Mouse (Mus musculus) embryonic facial prominence, embryonic 12.5 days (tissue): ENCODE measurements around the gene Grtp1. TPM values are rescaled to one million over a fixed set of nuclear protein-coding genes. Genes with fewer than 3 reads are reported as not detected.

Experiments
- ATAC-seq: fragments of 200-750 bp; cut with Nextera tagmentation; 2 replicates; pipeline ENCODE4 v1.8.0; 2017; ENCODE audit not compliant: insufficient number of reproducible peaks, insufficient read depth, low FRiP score, low TSS enrichment
- H3K27ac ChIP-seq: fragments of 300-500 bp; sonication (generic); 2 replicates; pipeline ENCODE4 v1.5.1; 2016; ENCODE audit warnings: mild to moderate bottlenecking
- H3K27me3 ChIP-seq: fragments of 300-500 bp; sonication (generic); 2 replicates; pipeline ENCODE4 v1.6.1; 2016; ENCODE audit warnings: mild to moderate bottlenecking, moderate library complexity
- H3K36me3 ChIP-seq: fragments of 300-500 bp; sonication (generic); 2 replicates; pipeline ENCODE4 v1.6.1; 2016; ENCODE audit warnings: mild to moderate bottlenecking
- H3K4me1 ChIP-seq: fragments of 300-500 bp; sonication (generic); 2 replicates; pipeline ENCODE4 v1.6.1; 2016
- H3K4me2 ChIP-seq: fragments of 300-500 bp; sonication (generic); replicated peaks from 2 replicates; pipeline ENCODE4 v1.6.1; 2016; ENCODE audit warnings: mild to moderate bottlenecking, moderate library complexity
- H3K4me3 ChIP-seq: fragments of 300-500 bp; sonication (generic); 2 replicates; pipeline ENCODE4 v1.5.1; 2016; ENCODE audit warnings: mild to moderate bottlenecking
- H3K9ac ChIP-seq: fragments of 300-500 bp; sonication (generic); 2 replicates; pipeline ENCODE4 v1.6.1; 2016; ENCODE audit warnings: mild to moderate bottlenecking, moderate library complexity
- H3K9me3 ChIP-seq: fragments of 300-500 bp; sonication (generic); 2 replicates; pipeline ENCODE4 v1.6.1; 2016; ENCODE audit warnings: mild to moderate bottlenecking, moderate library complexity
- WGBS: fragments of 180-500 bp; shearing (Covaris S2); methylation state at CpG from one replicate; pipeline ENCODE4 v1.1.7; 2016; 5-methylcytosine and 5-hydroxymethylcytosine counted together
- polyA plus RNA-seq: library from polyadenylated mRNA; unstranded; fragments of >200 nt; fragmentation: Nextera tagmentation; extraction: Ambion mirVana; gene quantifications from 2 replicates; pipeline ENCODE4 v1.2.1, GENCODE M21; 2016

The Grtp1 gene
- polyA plus RNA-seq, 1 experiment from 2014 or later = 15.0 TPM

DNA sequence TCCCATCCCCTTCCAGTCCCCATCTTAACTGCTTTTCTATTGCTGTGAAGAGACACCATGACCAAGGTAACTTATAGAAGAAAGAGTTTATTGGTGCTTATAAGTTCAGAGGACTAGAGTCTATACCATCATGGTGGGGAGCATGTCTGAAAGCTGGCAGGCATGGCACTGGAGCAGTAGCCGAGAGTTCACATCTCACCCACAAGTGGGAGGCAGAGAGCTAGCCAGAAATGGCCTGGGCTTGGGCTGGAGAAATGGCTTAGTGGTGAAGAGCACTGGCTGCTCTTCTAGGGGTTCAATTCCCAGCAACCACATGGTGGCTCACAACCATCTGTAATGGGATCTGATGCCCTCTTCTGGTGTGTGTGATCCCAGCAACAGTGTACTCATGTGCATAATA, 3.1 kb upstream of the Grtp1 start:
- H3K4me1 ChIP-seq = peaks cover 7% of the 10 kb centered on the region
- H3K36me3 ChIP-seq = no peaks in the 10 kb centered on the region
- 69% methylated on average over 1 of the region's 1 CpGs for WGBS
- no peak overlapping the region for H3K27ac ChIP-seq
- no peaks in the 10 kb centered on the region for H3K9me3 ChIP-seq
- no peak overlapping the region for H3K9ac ChIP-seq
- no peak overlapping the region for H3K4me3 ChIP-seq
- no peak overlapping the region for H3K4me2 ChIP-seq
- peaks cover 42% of the 10 kb centered on the region for H3K27me3 ChIP-seq
- ATAC-seq = no peak

DNA sequence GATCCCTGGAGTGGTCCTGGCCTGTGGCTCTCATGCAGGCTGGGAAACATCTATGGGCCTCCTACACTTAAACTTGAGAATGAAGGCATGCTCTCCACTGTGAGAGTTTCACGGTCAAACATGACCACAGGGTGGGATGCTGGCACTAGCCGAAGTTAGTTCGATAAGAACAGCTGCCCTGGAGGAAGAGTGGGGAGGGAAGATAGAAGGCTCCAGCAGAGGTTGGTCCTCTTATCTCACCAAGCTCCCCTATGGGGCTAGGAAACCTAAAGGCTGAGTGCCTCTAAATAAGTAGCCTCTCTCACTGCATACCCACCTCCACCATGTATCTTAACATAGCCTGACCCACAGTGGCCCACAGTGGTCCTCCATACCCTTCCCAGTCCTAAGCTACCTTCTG, 2.4 kb upstream of the Grtp1 start:
- Histone ChIP-seq H3K9ac (no peak overlapping the region), H3K27me3 (peaks cover 42% of the 10 kb centered on the region)
- 84% methylated on average over 3 of the region's 3 CpGs for WGBS

DNA sequence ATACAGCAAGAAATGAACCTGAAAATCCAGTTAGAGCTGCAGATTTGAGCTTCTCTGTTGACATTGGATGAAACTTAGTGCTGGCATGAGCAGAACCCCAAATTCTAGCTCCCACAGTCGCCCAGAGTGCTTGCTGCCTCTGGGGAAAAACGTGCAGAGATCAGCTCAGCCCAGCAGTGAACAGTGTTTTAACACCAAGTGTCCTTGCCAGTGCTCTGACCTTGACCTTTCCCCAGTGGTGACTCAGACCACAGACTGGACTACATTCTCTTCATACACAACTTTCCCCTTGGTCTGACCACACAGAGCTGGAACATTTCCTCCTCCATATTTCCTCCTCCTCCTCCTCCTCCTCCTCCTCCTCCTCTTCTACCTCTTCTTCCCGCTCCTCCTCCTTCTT, 1.6 kb upstream of the Grtp1 start:
- Histone ChIP-seq H3K4me2 (no peak overlapping the region), H3K27ac (no peak overlapping the region), H3K36me3 (no peaks in the 10 kb centered on the region), H3K4me1 (peaks cover 7% of the 10 kb centered on the region), H3K9me3 (no peaks in the 10 kb centered on the region), H3K27me3 (peaks cover 42% of the 10 kb centered on the region), H3K9ac (no peak overlapping the region), H3K4me3 (no peak overlapping the region)
- ATAC-seq = no peak
- 42% methylated on average over 3 of the region's 3 CpGs for WGBS

More for the DNA sequence above, 2.4 kb upstream of the Grtp1 start:
- H3K9me3 ChIP-seq = no peaks in the 10 kb centered on the region
- H3K27ac ChIP-seq = no peak overlapping the region
- no peak overlapping the region for H3K4me3 ChIP-seq
- H3K4me2 ChIP-seq = no peak overlapping the region
- no peaks in the 10 kb centered on the region for H3K36me3 ChIP-seq
- peaks cover 7% of the 10 kb centered on the region for H3K4me1 ChIP-seq
- ATAC-seq = no peak

DNA sequence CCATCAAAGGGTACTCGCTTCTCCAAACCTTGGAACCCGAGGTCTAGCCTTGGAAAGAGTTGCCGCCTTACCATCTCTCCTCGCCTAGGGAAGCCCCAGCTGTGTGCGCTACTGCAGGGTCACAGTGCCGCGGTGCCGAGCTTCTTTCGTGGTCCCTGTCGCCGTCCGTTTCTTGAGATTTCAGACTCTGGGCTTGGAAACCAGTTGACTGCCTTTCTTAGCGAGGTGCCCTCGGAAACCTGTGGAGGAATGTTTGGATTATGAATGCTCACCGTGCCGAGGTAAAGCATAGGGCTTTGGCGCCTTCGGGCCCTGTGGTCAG, 554 bp upstream of the Grtp1 start:
- no peak for ATAC-seq
- Histone ChIP-seq H3K9ac (no peak overlapping the region), H3K27me3 (peaks cover 42% of the 10 kb centered on the region)

DNA sequence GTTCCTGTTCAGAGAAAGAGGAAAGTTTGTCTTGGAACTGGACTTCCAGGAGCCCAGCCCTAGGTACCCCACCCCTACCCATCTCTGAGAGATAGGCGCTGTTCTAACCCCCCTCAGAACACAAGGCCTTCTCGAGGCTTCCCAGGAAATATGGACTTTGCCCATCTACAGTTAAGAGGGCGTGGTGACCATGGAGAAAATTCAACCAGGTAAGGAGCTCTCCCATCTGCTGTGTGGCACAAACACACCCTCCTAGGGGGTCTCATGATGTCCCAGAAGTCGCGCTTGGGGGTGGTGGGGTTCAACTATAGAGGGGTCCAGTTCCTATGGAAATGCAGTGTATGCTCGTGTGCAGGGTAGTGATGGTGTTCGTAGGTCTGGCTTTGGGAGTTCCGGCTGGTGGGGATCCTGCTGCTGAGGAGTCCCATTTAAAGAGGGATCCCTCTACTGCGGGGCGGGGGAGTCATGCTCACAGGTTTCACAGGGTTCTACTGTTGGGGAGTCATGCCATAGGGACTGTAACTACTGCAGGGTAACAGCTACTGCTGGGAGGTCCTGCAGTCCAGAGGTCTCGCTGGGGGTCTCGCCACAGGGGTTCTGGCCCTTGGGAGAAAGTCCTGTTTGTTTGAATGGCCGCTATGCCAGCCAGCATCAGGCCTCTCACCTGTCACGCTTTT, 897 bp downstream of the Grtp1 start:
- Histone ChIP-seq H3K4me1 (peaks cover 7% of the 10 kb centered on the region), H3K4me3 (peak overlapping the region; percentile 81), H3K9me3 (no peaks in the 10 kb centered on the region), H3K36me3 (no peaks in the 10 kb centered on the region), H3K9ac (peak overlapping the region; percentile 66; the same call in 1 of the 2 replicates), H3K27ac (no peak overlapping the region), H3K27me3 (peaks cover 42% of the 10 kb centered on the region), H3K4me2 (peak overlapping the region; percentile 88)
- WGBS = 27% methylated on average over 14 of the region's 14 CpGs
- ATAC-seq = no peak

More for the DNA sequence above, 554 bp upstream of the Grtp1 start:
- H3K4me3 ChIP-seq = peak overlapping the region; percentile 81
- 2% methylated on average over 18 of the region's 18 CpGs for WGBS
- no peaks in the 10 kb centered on the region for H3K9me3 ChIP-seq
- no peak overlapping the region for H3K27ac ChIP-seq
- peaks cover 7% of the 10 kb centered on the region for H3K4me1 ChIP-seq
- H3K36me3 ChIP-seq = no peaks in the 10 kb centered on the region
- peak overlapping the region; percentile 88 for H3K4me2 ChIP-seq

DNA sequence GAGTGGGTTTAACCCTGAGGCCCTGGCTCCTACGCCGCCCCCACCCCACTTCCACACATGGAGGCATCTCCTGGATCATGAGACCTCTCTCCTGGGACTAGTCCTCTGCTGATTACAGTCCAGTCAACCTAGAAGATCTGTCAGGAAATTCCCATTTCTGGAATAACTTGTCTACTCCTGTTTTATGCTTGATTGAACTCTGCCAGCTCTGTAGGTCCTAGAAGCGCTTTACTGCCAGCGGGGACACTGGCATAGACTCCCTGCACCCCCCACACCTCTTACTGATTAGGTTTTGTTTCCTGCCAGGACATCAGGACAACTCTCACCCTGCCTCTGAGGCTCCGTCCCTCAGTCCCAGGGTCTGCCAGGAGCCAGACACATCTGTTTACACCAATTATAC, 2.9 kb downstream of the Grtp1 start:
- Histone ChIP-seq H3K9ac (no peak overlapping the region), H3K4me1 (peaks cover 7% of the 10 kb centered on the region), H3K27ac (no peak overlapping the region), H3K4me2 (no peak overlapping the region), H3K36me3 (no peaks in the 10 kb centered on the region), H3K9me3 (no peaks in the 10 kb centered on the region), H3K27me3 (peaks cover 31% of the 10 kb centered on the region), H3K4me3 (no peak overlapping the region)
- no peak for ATAC-seq
- WGBS = 77% methylated on average over 5 of the region's 5 CpGs

DNA sequence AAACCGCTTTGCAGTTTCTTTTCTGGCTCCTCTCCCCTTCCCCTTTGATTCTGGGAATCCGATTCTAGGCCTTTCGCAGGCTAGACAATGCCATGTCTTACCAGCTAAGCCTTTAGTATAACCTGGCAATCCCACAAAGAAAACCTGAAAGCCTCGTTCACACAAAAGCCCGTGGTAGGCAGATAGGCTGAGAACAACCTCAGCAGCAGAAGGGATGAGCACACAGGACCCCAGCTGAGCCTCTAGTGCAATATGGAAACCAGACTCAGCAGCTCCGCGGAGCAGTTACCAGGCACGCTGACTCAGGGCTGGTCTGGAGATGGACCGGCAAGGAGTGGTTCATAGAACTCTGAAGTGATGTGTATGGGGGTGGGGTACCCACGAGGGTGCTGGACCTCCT, 5.6 kb downstream of the Grtp1 start:
- Histone ChIP-seq H3K4me1 (no peaks in the 10 kb centered on the region), H3K4me2 (no peak overlapping the region), H3K36me3 (no peaks in the 10 kb centered on the region), H3K9me3 (no peaks in the 10 kb centered on the region), H3K4me3 (no peak overlapping the region), H3K9ac (no peak overlapping the region), H3K27me3 (peaks cover 6% of the 10 kb centered on the region), H3K27ac (peak overlapping the region; percentile 46)
- WGBS = 39% methylated on average over 10 of the region's 10 CpGs
- ATAC-seq = no peak

DNA sequence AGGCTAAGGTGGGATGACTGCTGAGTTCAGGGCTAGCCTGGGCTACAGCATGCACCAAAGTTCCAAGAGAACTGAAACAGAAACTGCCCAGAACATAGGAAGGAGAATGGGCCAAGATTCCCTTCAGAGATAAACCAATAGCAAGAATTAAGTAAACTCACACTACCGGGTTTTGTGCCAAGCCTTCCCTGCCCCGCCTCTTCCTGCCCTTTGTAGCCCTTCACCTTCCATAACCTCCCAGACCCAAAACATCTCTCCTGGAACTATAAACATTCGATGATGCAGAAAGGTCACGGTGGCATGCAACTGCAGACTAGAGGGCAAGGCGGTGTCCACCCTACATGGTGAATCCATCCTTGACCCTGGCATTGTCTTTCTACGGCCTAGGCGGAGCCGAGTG, 10.2 kb downstream of the Grtp1 start:
- no peak for ATAC-seq
- Histone ChIP-seq H3K27ac (no peak overlapping the region), H3K27me3 (no peaks in the 10 kb centered on the region), H3K4me3 (no peak overlapping the region), H3K9me3 (no peaks in the 10 kb centered on the region), H3K4me2 (no peak overlapping the region), H3K36me3 (no peaks in the 10 kb centered on the region), H3K9ac (no peak overlapping the region), H3K4me1 (no peaks in the 10 kb centered on the region)
- 93% methylated on average over 8 of the region's 8 CpGs for WGBS

DNA sequence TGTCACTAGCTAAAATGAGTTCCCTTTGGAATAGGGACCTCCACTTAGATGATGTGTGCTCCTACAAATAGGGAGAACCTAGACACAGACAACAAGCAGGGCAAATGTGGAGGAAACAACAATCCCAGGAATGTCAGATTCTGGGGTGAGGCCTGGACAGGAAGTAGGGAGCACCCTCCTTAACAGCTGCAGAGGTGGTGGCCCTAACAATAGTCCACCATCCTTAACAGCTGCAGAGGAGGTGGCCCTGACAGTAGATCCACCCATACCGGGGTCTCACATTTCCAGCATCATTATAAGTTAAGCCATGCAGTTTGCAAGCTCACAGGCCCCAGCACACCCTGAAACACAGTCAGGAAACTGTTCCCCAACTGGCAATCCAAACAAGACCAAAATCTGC, 11.6 kb downstream of the Grtp1 start:
- Histone ChIP-seq H3K4me1 (no peaks in the 10 kb centered on the region), H3K36me3 (no peaks in the 10 kb centered on the region), H3K4me2 (no peak overlapping the region), H3K9me3 (no peaks in the 10 kb centered on the region), H3K27me3 (no peaks in the 10 kb centered on the region), H3K27ac (no peak overlapping the region), H3K9ac (no peak overlapping the region), H3K4me3 (no peak overlapping the region)
- ATAC-seq = no peak
- 86% methylated on average over 1 of the region's 1 CpGs for WGBS

DNA sequence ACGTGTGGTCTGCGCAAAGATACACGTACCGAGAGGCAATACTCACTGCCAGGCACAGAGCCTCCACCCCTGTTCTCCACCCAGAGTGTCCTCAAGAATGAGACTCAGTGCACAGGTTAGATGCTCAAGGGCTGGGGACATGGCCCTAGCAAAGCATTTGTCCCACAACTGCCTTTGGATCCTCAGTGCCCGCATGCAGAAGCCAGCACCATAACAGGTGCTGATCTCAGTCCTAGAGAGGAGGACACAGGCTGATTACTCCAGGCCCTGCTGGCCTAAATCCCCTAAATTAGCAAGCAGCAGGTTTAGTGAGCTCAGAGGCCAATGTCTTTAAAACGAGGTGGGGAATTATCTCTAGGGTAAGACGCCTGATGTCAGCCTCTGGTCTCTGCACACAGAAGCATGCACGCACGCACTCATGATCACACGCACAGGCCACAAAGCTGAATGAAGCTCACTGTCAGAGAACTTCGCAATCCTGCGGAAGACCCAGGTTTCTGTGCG, 12.3 kb downstream of the Grtp1 start:
- WGBS = 90% methylated on average over 13 of the region's 13 CpGs
- ATAC-seq = no peak
- no peak overlapping the region for H3K9ac ChIP-seq
- no peak overlapping the region for H3K27ac ChIP-seq
- H3K4me3 ChIP-seq = no peak overlapping the region
- no peaks in the 10 kb centered on the region for H3K9me3 ChIP-seq
- no peaks in the 10 kb centered on the region for H3K36me3 ChIP-seq
- no peaks in the 10 kb centered on the region for H3K4me1 ChIP-seq
- H3K27me3 ChIP-seq = no peaks in the 10 kb centered on the region
- no peak overlapping the region for H3K4me2 ChIP-seq

DNA sequence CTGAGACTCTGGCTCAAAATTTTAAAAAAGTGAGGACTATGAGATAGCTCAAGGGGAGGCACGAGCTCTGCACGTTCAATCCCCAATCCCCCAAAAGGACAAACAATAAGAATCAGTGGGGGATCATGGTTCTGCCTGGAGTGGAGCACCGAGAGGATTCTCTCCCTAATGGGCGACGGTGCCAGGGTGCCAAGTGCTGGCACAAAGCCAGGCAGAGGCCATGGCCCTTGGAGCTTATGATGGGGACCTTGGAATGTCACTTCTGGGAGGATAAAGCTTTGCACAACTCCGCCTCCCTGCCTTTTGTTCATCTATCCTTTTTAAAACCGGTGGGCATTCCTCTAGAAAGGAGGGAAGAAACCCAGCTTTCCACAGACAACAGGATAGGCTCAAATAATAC, 12.8 kb downstream of the Grtp1 start:
- no peak overlapping the region for H3K4me2 ChIP-seq
- 69% methylated on average over 7 of the region's 7 CpGs for WGBS
- no peak for ATAC-seq

DNA sequence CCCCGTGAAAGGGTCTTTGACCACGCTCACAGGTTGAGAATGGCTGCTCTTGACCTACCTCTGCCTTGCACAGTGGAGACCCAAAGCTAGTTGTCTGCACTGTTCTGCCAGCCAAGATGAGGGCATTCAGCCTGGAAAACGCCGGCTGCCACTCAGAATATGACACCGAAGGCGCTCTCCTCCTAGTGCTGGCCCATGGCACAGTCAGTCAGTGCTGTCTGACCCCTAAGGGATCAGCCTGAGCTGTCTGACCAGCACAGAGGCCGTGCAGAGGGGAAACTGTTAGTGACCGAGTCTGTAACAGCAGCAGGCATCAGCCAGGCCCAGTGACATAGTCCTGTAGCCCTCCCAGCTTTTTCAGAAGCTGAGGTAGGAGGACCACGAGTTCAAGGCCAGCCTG, 13.2 kb downstream of the Grtp1 start:
- WGBS = 79% methylated on average over 9 of the region's 9 CpGs
- Histone ChIP-seq H3K27me3 (no peaks in the 10 kb centered on the region), H3K4me2 (no peak overlapping the region), H3K4me3 (no peak overlapping the region), H3K9me3 (no peaks in the 10 kb centered on the region), H3K36me3 (no peaks in the 10 kb centered on the region), H3K27ac (no peak overlapping the region), H3K4me1 (no peaks in the 10 kb centered on the region), H3K9ac (no peak overlapping the region)
- ATAC-seq = no peak

More for the DNA sequence above, 12.8 kb downstream of the Grtp1 start:
- Histone ChIP-seq H3K4me1 (no peaks in the 10 kb centered on the region), H3K9me3 (no peaks in the 10 kb centered on the region), H3K27ac (no peak overlapping the region), H3K27me3 (no peaks in the 10 kb centered on the region), H3K4me3 (no peak overlapping the region), H3K9ac (no peak overlapping the region), H3K36me3 (no peaks in the 10 kb centered on the region)
